Mouse (Mus musculus): ENCODE measurements around the gene Nmrk1.

Nmrk1 gene

DNA sequence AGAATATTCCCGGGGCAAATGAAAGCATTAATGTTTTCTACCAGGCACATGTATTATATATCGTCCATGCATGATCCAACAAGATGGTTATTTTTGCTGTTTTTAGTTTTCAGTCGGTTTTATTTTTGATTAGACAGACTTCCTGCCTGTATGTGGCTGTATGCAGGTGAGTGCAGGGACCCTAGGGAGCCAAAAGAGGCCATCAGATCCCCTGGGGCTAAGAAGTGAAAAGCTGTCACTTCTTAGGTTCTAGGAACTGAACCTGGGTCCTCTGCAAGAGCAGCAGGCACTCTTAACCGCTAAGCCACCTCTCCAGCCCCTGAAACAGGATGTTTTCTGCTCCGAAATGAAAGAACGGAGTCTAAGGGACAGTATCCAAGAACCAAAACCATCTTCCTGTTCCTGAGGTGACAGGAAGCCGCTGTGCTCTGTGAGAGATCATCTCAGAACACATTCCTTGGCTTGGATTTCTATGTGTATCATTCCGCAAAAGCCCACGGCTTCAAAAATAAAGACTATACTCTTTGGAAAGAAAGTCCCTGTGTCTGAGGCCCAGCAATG, 16.0 kb upstream of the Nmrk1 start:
- DNase-seq (ENCODE audit: extremely low spot score) = no peak

- no peak for DNase-seq (ENCODE audit: extremely low spot score)
Measured at GRCm38 (mm10) chr19:18617504-18617903, 14.2 kb upstream of the Nmrk1 start.

DNA sequence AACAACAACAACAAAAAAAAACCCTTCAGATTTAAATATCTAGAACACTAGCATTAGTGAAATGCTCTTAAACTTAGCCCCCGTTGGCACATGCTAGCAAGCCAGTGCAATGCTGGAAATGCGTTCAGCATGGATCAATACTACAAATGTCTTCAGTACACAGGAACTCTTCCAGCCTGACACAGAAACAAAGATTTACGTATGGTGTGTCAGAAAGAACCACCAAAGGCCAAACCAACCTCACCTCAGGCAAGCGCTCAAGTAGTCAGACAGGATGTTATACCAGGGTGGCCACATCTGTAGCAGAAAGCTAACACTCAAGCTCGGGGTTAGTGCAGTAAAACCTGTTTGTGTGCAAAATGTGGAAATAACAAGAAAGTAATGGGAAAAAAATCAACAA, 12.7 kb upstream of the Nmrk1 start:
- no peak for DNase-seq (ENCODE audit: extremely low spot score)

- DNase-seq (ENCODE audit: extremely low spot score) = no peak
Measured at GRCm38 (mm10) chr19:18619691-18620090, 12.1 kb upstream of the Nmrk1 start.

- DNase-seq (ENCODE audit: extremely low spot score) = no peak
Measured at GRCm38 (mm10) chr19:18623894-18624293, 7.9 kb upstream of the Nmrk1 start.

DNA sequence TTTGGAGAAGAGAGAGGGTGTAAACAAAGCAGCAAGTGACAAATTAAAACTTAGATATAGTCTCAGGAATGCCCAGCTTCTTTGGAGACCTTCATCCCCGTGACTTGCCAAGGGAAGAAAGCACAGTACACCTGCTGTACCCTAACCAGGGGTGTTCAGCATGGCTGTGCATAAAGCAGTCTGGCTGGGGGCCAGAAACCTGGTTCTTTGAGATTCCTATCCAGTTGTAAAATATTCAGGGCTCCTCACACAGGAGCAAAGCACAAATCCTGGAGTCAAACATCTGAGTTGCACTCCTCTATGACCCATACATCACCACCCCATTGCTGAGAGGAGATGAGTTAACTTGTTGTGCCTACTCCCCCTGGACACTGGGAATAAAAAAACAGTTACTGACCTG, 2.2 kb upstream of the Nmrk1 start:
- DNase-seq (ENCODE audit: extremely low spot score) = no peak

DNA sequence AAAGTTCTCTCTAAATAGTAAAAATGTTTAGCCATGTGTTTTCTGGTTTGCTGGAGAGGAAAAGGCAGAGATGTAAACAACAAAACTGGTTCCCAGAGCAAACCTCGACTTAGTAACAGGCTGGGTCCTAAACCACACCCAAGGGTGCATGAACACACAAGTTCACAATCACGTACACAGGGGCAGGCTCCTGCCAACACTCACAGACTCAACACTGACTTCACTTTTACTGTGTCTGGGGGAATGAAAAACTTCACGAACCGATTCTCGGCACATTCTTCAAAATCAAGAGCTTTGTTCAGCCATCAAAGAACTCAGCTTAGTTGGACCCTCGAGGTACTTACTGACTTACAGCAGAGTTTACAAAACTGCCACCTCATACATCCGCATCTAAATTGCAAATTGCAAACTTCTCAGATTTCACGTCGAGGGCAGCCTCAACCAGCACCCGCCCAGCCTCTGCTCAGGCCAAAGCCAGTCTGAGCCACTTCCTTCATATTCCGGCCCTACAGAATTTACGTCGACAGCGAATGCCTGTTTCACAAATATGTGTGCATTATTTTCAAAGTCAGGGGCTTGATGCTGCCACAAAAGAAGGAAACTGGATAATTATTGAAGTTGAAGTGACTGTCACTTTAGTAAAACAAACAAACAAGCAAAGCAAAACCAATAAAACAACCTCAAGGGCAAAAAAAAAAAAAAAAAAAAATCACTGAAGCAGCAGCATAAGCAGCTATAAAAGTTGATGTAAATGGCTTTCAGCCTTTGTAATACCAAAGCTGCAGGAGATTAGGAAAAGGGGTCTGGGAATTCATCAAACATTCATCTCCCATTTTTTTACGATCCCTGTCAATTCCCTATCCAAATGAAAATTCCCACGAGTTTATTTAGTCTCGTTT, 1.3 kb upstream of the Nmrk1 start:
- peak; percentile 15 for DNase-seq (ENCODE audit: extremely low spot score)

DNA sequence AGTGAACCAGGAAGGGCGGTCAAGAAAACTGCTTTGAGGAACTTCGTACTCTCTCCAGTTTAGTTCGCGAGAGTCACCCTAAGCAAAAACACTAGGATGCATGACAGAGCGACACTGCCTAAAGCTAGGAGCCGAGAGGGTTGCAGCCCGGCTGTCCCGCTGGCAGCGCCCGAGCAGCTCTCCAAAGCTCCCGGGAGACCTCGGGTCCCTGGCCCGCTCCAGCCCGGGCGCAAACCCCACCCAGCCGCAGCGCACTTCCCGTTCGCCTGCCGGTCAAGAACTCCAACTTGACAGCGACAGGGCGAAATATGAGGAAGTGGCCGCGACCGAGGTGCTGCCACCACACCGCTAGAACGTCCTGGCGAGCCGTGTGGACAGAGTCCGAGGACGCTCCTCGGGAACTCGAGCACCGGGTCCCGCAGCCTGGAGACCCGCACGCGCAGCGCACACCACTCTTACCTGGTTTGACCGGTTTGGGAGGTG, 548 bp upstream of the Nmrk1 start:
- no peak for DNase-seq (ENCODE audit: extremely low spot score)

GRCm38 (mm10) chr19:18632231-18633185, 758 bp downstream of the Nmrk1 start:
- no peak for DNase-seq (ENCODE audit: extremely low spot score)

DNA sequence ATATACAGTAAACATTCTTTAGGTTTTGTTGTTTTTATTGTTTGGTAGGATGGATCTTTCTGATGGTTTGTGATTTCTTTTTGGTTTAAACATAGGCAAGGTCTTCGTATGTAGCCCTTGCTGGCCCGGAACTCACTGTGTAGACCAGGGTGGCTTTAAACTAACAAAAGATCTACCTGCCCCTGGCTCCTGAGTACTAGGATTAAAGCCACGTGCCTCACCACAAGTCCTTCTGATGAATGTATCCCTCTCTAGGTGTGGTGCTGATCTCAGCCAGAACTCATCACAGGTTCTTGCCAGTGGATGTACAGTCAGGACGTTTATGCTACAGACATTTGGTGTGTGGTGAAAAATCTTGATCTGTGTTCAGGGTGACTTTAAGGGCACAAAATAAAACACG, 6.2 kb downstream of the Nmrk1 start:
- no peak for DNase-seq (ENCODE audit: extremely low spot score)

DNA sequence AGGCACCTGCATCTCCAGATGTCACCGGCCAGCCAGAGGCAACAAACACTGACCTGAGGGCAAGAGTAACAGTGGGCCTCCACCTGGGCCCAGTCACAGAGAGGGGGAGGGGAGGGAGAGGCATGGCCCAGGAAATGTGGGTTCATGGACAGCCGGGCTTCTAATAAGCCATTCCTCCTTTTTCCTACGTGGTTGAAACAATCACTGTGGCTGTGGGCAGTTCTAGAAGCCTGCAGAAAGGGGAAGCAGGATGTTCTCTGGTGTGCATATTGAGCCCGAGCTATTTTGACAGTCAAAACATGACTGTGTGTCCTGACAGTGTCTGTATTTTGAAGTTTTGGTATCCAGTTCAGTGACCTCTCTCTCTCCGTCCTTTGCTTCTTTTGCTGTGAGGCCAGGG, 7.2 kb downstream of the Nmrk1 start:
- no peak for DNase-seq (ENCODE audit: extremely low spot score)

DNA sequence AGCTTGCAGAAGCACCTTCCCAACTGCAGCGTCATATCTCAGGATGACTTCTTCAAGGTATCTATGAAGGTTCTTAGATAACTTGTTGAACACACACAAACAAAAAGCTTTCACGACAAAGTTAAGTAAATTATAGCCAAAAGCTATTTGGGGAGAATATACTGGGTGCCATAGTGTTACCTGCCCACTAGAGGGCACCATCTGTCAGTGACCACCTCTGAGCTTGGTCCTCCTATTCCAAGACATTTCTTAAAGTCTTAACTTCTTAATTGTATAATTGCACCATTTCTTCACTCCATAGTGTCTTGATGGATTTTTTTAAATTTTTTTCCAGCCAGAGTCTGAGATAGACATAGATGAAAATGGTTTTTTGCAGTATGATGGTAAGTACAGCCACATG, 7.8 kb downstream of the Nmrk1 start:
- DNase-seq (ENCODE audit: extremely low spot score) = no peak

GRCm38 (mm10) chr19:18641001-18641400, 9.3 kb downstream of the Nmrk1 start:
- no peak for DNase-seq (ENCODE audit: extremely low spot score)

DNA sequence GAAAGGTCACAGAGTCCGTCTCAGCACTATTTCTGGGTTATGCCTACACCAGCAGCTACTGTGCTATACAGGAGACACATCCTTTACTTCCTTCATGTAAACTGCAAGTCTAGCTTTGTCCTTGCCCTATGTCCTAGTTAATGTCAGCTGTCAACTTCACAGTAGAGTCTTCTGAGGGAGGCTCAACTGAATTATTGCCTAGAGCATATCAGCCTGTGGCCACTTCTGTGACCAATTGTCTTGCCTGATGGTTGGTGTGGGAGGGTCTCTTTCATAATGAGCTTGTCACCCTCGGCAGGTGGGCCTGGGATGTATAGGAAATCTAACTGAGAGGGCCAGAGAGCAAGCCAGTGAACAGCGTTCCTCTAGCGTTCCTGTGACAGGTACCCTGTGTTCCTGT, 11.7 kb downstream of the Nmrk1 start:
- DNase-seq (ENCODE audit: extremely low spot score) = no peak

DNA sequence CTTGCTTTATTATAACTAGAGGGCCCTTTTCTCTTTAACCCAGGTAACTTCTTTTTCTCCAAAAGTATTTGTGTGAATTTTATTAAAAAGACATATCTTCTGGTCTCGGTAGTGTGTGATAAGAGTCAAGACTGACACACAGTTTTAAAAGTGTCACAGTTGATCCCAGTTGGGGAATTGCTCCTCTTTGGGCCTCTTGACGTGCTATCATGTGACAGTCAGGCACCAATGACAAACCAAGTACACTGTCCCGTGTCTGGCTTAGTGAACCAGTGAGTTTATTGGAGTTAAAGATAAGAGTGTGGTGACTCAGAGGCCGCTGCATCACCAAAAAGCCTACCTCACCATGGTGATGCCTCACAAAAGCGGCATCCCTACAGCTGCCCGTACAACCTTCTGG, 12.3 kb downstream of the Nmrk1 start:
- DNase-seq (ENCODE audit: extremely low spot score) = no peak

DNA sequence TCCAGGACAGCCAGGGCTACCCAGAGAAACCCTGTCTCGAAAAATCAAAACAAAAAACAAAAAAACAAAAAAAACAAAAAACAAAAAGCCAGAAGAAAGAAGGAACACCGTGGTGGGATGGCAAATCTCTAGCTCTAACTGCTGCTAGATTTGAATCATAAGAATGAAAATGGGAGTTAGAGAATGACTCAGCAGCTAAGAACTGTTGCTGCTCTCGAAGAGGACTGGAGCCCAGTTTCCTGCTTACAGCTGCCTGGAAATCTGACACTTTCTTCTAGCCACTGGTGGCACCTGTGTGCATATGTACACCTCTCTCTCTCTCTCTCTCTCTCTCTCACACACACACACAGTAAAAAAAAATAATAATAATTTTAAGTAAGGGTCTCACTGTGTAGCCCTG, 14.6 kb downstream of the Nmrk1 start:
- DNase-seq (ENCODE audit: extremely low spot score) = no peak

GRCm38 (mm10) chr19:18646853-18647420, 15.2 kb downstream of the Nmrk1 start:
- no peak for DNase-seq (ENCODE audit: extremely low spot score)

DNA sequence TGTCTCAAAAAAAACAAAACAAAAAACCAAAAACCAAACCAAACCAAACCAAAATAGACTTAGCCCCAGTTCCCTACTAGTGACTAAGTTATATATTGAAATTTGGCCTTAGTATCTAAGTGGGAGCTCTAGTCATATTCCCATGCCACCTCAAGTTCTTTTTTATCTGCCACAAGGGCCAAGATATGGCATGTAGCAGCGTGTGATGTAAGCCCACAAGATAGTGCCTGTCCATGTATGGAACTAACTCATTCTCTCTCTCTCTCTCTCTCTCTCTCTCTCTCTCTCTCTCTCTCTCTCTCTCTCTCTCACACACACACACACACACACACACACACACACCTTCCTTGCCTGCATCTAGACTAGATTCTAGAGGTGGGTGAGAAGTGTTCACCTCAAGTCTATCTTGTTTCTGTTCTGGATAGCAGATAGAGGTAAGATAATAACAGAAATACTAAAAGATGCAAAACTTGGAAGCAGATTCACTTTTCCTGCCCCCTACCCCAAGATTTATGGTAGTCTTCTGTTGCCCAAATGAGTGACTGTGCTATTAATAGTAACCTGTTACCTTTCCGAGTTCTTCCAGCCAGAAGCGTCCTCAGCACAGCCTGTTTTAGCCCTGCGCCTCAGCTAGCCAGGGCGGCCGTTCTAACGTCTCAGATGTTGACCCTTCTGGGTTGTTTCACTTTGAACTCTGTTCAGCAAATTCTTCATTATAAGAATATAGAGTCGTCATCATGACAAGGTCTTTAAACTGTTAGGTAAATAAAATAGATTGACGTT, 16.2 kb downstream of the Nmrk1 start:
- DNase-seq (ENCODE audit: extremely low spot score) = no peak

DNA sequence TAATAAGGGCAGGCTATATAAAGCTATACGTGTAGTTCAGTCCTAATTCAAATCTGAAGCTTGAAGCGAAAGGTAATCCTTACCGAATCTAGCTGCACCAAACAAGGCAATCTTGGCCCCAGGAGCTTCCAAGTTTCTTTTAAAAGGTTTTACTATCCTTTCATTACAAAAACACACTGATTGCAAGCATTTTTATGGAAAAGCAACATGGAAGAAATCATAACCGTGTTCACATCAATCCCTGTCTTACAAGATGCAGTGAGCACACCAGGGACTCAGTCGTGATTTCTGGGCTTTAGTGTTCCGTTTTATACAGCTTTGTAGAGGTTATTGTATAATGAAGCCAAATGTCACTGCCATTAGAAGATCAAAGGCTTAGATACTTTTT, 16.8 kb downstream of the Nmrk1 start:
- no peak for DNase-seq (ENCODE audit: extremely low spot score)

GRCm38 (mm10) chr19:18649955-18650354, 18.2 kb downstream of the Nmrk1 start:
- no peak for DNase-seq (ENCODE audit: extremely low spot score)

GRCm38 (mm10) chr19:18650473-18650872, 18.7 kb downstream of the Nmrk1 start:
- no peak for DNase-seq (ENCODE audit: extremely low spot score)
